Mouse (Mus musculus) hindbrain, embryonic 15.5 days (tissue): ENCODE results near the gene Tmem259. TPM values are rescaled to one million over a fixed set of nuclear protein-coding genes. Genes with fewer than 3 reads are reported as not detected.

Source experiments
- ATAC-seq: fragments of 200-750 bp; cut with Nextera tagmentation; 2 replicates; pipeline ENCODE4 v1.8.0; 2017; ENCODE audit warnings: low read depth, moderate number of reproducible peaks, moderate TSS enrichment; ENCODE audit not compliant: low FRiP score
- H3K27ac ChIP-seq: fragments of 300-500 bp; sonication (generic); replicated peaks from 2 replicates; pipeline ENCODE4 v1.5.1; 2015; ENCODE audit warnings: mild to moderate bottlenecking, inconsistent platforms
- H3K27me3 ChIP-seq: fragments of 300-500 bp; sonication (generic); 2 replicates; pipeline ENCODE4 v1.6.1; 2015; ENCODE audit warnings: control low read depth, inconsistent platforms
- H3K36me3 ChIP-seq: fragments of 300-500 bp; sonication (generic); 2 replicates; pipeline ENCODE4 v1.6.1; 2015; ENCODE audit warnings: control low read depth, inconsistent platforms
- H3K4me1 ChIP-seq: fragments of 300-500 bp; sonication (generic); replicated peaks from 2 replicates; pipeline ENCODE4 v1.6.1; 2015; ENCODE audit warnings: control low read depth, inconsistent platforms
- H3K4me2 ChIP-seq: fragments of 300-500 bp; sonication (generic); 2 replicates; pipeline ENCODE4 v1.6.1; 2015; ENCODE audit warnings: moderate library complexity, mild to moderate bottlenecking, inconsistent platforms
- H3K4me3 ChIP-seq: fragments of 300-500 bp; sonication (generic); 2 replicates; pipeline ENCODE4 v1.5.1; 2015; ENCODE audit warnings: mild to moderate bottlenecking, inconsistent platforms
- H3K9ac ChIP-seq: fragments of 300-500 bp; sonication (generic); 2 replicates; pipeline ENCODE4 v1.6.1; 2015; ENCODE audit warnings: inconsistent platforms
- H3K9me3 ChIP-seq: fragments of 300-500 bp; sonication (generic); 2 replicates; pipeline ENCODE4 v1.6.1; 2016; ENCODE audit warnings: control low read depth, inconsistent platforms
- WGBS: fragments of 180-500 bp; shearing (Covaris S2); methylation state at CpG from one replicate; pipeline ENCODE4 v1.1.7; 2015; 5-methylcytosine and 5-hydroxymethylcytosine counted together
- polyA plus RNA-seq: library from polyadenylated mRNA; unstranded; fragments of >200 nt; fragmentation: Nextera tagmentation; extraction: Ambion mirVana; gene quantifications from 2 replicates; pipeline ENCODE4 v1.2.1, GENCODE M21; 2015

The Tmem259 gene
- polyA plus RNA-seq, 1 experiment from 2014 or later = 27.3 TPM

- H3K27ac ChIP-seq = peak overlapping the region; percentile 93
- peak overlapping the region; percentile 96 for H3K4me2 ChIP-seq
- WGBS = under 1% methylated on average over 22 of the region's 22 CpGs
- H3K27me3 ChIP-seq = peaks cover 28% of the 10 kb centered on the region
- H3K36me3 ChIP-seq = no peaks in the 10 kb centered on the region
- peak; percentile 94 for ATAC-seq
- no peaks in the 10 kb centered on the region for H3K9me3 ChIP-seq
- H3K4me3 ChIP-seq = peak overlapping the region; percentile 56
- H3K4me1 ChIP-seq = peaks cover 54% of the 10 kb centered on the region
- H3K9ac ChIP-seq = peak overlapping the region; percentile 84
Measured at GRCm38 (mm10) chr10:79984871-79985270, 741 bp upstream of the Tmem259 start.

GRCm38 (mm10) chr10:79983670-79984069 is 460 bp downstream of the Tmem259 start:
- Histone ChIP-seq H3K27me3 (peaks cover 16% of the 10 kb centered on the region), H3K27ac (peak overlapping the region; percentile 93), H3K4me1 (peaks cover 50% of the 10 kb centered on the region), H3K9me3 (no peaks in the 10 kb centered on the region), H3K4me3 (peak overlapping the region; percentile 56), H3K9ac (peak overlapping the region; percentile 84), H3K4me2 (peak overlapping the region; percentile 96), H3K36me3 (peaks cover 6% of the 10 kb centered on the region; the same call in 1 of the 2 replicates)
- WGBS = 2% methylated on average over 8 of the region's 21 CpGs
- no peak for ATAC-seq

GRCm38 (mm10) chr10:79983205-79983604 is 925 bp downstream of the Tmem259 start:
- Histone ChIP-seq H3K4me1 (peaks cover 45% of the 10 kb centered on the region), H3K36me3 (peaks cover 10% of the 10 kb centered on the region; the same call in 1 of the 2 replicates), H3K4me2 (peak overlapping the region; percentile 96), H3K9ac (peak overlapping the region; percentile 84), H3K9me3 (no peaks in the 10 kb centered on the region), H3K4me3 (peak overlapping the region; percentile 56), H3K27ac (peak overlapping the region; percentile 93), H3K27me3 (peaks cover 11% of the 10 kb centered on the region)
- WGBS = 77% methylated on average over 5 of the region's 5 CpGs
- no peak for ATAC-seq

- Histone ChIP-seq H3K27me3 (no peaks in the 10 kb centered on the region), H3K9ac (no peak overlapping the region), H3K4me2 (no peak overlapping the region), H3K27ac (no peak overlapping the region), H3K4me3 (no peak overlapping the region), H3K9me3 (no peaks in the 10 kb centered on the region), H3K36me3 (peaks cover 38% of the 10 kb centered on the region), H3K4me1 (peaks cover 25% of the 10 kb centered on the region)
- WGBS = 94% methylated on average over 22 of the region's 22 CpGs
- no peak for ATAC-seq
Measured at GRCm38 (mm10) chr10:79979401-79980155, 4.6 kb downstream of the Tmem259 start.

GRCm38 (mm10) chr10:79978061-79978460 is 6.1 kb downstream of the Tmem259 start:
- H3K36me3 ChIP-seq = peaks cover 42% of the 10 kb centered on the region
- H3K9ac ChIP-seq = no peak overlapping the region
- H3K4me1 ChIP-seq = peaks cover 19% of the 10 kb centered on the region
- 97% methylated on average over 21 of the region's 21 CpGs for WGBS
- no peak overlapping the region for H3K27ac ChIP-seq
- H3K4me2 ChIP-seq = no peak overlapping the region
- H3K4me3 ChIP-seq = no peak overlapping the region
- ATAC-seq = no peak
- H3K9me3 ChIP-seq = no peaks in the 10 kb centered on the region
- no peaks in the 10 kb centered on the region for H3K27me3 ChIP-seq

GRCm38 (mm10) chr10:79977324-79977723 is 6.8 kb downstream of the Tmem259 start:
- 84% methylated on average over 27 of the region's 28 CpGs for WGBS
- peaks cover 12% of the 10 kb centered on the region for H3K4me1 ChIP-seq
- no peak for ATAC-seq
- no peak overlapping the region for H3K4me3 ChIP-seq
- peaks cover 42% of the 10 kb centered on the region for H3K36me3 ChIP-seq
- no peaks in the 10 kb centered on the region for H3K9me3 ChIP-seq
- no peak overlapping the region for H3K27ac ChIP-seq
- no peak overlapping the region for H3K9ac ChIP-seq
- no peak overlapping the region for H3K4me2 ChIP-seq
- H3K27me3 ChIP-seq = peaks cover 7% of the 10 kb centered on the region; the same call in 1 of the 2 replicates

GRCm38 (mm10) chr10:79976722-79977107 is 7.4 kb downstream of the Tmem259 start:
- H3K4me1 ChIP-seq = peaks cover 8% of the 10 kb centered on the region
- H3K9ac ChIP-seq = no peak overlapping the region
- no peak for ATAC-seq
- WGBS = 76% methylated on average over 36 of the region's 36 CpGs
- H3K4me2 ChIP-seq = no peak overlapping the region
- H3K36me3 ChIP-seq = peaks cover 42% of the 10 kb centered on the region
- no peaks in the 10 kb centered on the region for H3K9me3 ChIP-seq
- peaks cover 12% of the 10 kb centered on the region for H3K27me3 ChIP-seq
- H3K27ac ChIP-seq = no peak overlapping the region
- H3K4me3 ChIP-seq = no peak overlapping the region

GRCm38 (mm10) chr10:79976071-79976721 is 7.9 kb downstream of the Tmem259 start:
- Histone ChIP-seq H3K27ac (no peak overlapping the region), H3K36me3 (peaks cover 42% of the 10 kb centered on the region), H3K9me3 (no peaks in the 10 kb centered on the region), H3K4me3 (no peak overlapping the region), H3K9ac (no peak overlapping the region), H3K4me2 (no peak overlapping the region), H3K27me3 (peaks cover 16% of the 10 kb centered on the region), H3K4me1 (peaks cover 3% of the 10 kb centered on the region; the same call in 1 of the 2 replicates)
- 84% methylated on average over 28 of the region's 28 CpGs for WGBS
- no peak for ATAC-seq

GRCm38 (mm10) chr10:79974668-79975067 is 9.5 kb downstream of the Tmem259 start:
- Histone ChIP-seq H3K4me1 (peaks cover 8% of the 10 kb centered on the region), H3K4me3 (no peak overlapping the region), H3K4me2 (no peak overlapping the region), H3K9me3 (no peaks in the 10 kb centered on the region), H3K36me3 (peaks cover 42% of the 10 kb centered on the region), H3K9ac (no peak overlapping the region), H3K27me3 (peaks cover 18% of the 10 kb centered on the region), H3K27ac (no peak overlapping the region)
- WGBS = 89% methylated on average over 8 of the region's 8 CpGs
- ATAC-seq = no peak

- no peak for ATAC-seq
- 91% methylated on average over 21 of the region's 21 CpGs for WGBS
- Histone ChIP-seq H3K27me3 (peaks cover 24% of the 10 kb centered on the region), H3K4me1 (peaks cover 8% of the 10 kb centered on the region), H3K4me2 (no peak overlapping the region), H3K9ac (no peak overlapping the region), H3K4me3 (no peak overlapping the region), H3K36me3 (peaks cover 39% of the 10 kb centered on the region), H3K9me3 (no peaks in the 10 kb centered on the region), H3K27ac (no peak overlapping the region)
Measured at GRCm38 (mm10) chr10:79974087-79974486, 10.0 kb downstream of the Tmem259 start.

GRCm38 (mm10) chr10:79972831-79973230 is 11.3 kb downstream of the Tmem259 start:
- H3K9me3 ChIP-seq = no peaks in the 10 kb centered on the region
- peaks cover 8% of the 10 kb centered on the region for H3K4me1 ChIP-seq
- H3K4me3 ChIP-seq = no peak overlapping the region
- no peak overlapping the region for H3K9ac ChIP-seq
- no peak overlapping the region for H3K4me2 ChIP-seq
- peaks cover 34% of the 10 kb centered on the region for H3K36me3 ChIP-seq
- H3K27me3 ChIP-seq = peaks cover 28% of the 10 kb centered on the region
- WGBS = 67% methylated on average over 14 of the region's 14 CpGs
- H3K27ac ChIP-seq = no peak overlapping the region
- ATAC-seq = no peak

- H3K36me3 ChIP-seq = peaks cover 34% of the 10 kb centered on the region
- ATAC-seq = 0 out of 2 replicates have a peak, but pooled peaks have one; percentile 5
Measured at GRCm38 (mm10) chr10:79971183-79971497, 13.0 kb downstream of the Tmem259 start.

More at GRCm38 (mm10) chr10:79971183-79971497, 13.0 kb downstream of the Tmem259 start:
- Histone ChIP-seq H3K4me1 (peaks cover 8% of the 10 kb centered on the region), H3K9me3 (no peaks in the 10 kb centered on the region), H3K4me3 (peak overlapping the region; percentile 32), H3K4me2 (peak overlapping the region; percentile 64), H3K27ac (no peak overlapping the region), H3K9ac (peak overlapping the region; percentile 18; the same call in 1 of the 2 replicates), H3K27me3 (peaks cover 28% of the 10 kb centered on the region)
- 4% methylated on average over 20 of the region's 21 CpGs for WGBS
